Mouse (Mus musculus): Measurements from ENCODE around the gene Cdkal1. TPM values are rescaled to one million over a fixed set of nuclear protein-coding genes. Genes with fewer than 3 reads are reported as not detected.

Cdkal1 gene
- polyA plus RNA-seq, 1 experiment from 2014 or later = 14.7 TPM

DNA sequence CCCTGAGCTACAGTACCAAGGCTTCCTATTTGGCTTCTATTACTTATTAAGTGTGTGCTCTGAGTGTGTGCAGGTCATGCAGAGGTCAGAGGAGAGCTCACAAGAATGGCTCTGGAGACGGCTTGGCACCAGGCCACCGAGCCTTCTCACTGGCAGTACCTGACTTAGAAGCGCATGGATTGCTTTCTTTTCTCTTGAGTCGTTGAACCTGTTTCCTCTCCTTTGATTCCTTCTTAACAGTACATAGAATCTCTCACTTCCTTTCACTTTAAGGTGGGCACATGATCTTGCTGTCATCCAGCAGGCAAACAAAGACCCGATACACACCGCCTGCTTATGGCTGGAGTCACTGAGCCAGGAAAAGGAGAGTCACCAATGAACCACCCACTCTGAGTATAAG, 74.8 kb downstream of the Cdkal1 start:
- 41% methylated on average over 6 of the region's 6 CpGs for WGBS
- Histone ChIP-seq H3K27me3 (ENCODE audit: control insufficient read depth, insufficient read depth, low read length) (no peaks in the 10 kb centered on the region), H3K27ac (replicated peaks) (peak overlapping the region; percentile 53), H3K4me2 (replicated peaks; ENCODE audit: low read depth) (no peak overlapping the region), H3K9me3 (ENCODE audit: control insufficient read depth, low read length) (no peaks in the 10 kb centered on the region), H3K36me3 (ENCODE audit: control insufficient read depth, insufficient read depth, low read length) (no peaks in the 10 kb centered on the region), H3K4me3 (ENCODE audit: low read depth, low read length) (no peak overlapping the region), H3K4me1 (replicated peaks; ENCODE audit: control insufficient read depth, insufficient read depth) (peaks cover 5% of the 10 kb centered on the region), H3K9ac (ENCODE audit: low read length) (no peak overlapping the region)
- ATAC-seq (ENCODE audit: low FRiP score, low TSS enrichment) = peak; percentile 92
- TF ChIP-seq CTCF (IDR thresholded peaks at IDR 0.05; ENCODE audit: low read depth) (no peak), EP300 (optimal IDR thresholded peaks at IDR 0.05) (no peak)
- DNase-seq (ENCODE audit: low spot score) = peak; percentile 90

DNA sequence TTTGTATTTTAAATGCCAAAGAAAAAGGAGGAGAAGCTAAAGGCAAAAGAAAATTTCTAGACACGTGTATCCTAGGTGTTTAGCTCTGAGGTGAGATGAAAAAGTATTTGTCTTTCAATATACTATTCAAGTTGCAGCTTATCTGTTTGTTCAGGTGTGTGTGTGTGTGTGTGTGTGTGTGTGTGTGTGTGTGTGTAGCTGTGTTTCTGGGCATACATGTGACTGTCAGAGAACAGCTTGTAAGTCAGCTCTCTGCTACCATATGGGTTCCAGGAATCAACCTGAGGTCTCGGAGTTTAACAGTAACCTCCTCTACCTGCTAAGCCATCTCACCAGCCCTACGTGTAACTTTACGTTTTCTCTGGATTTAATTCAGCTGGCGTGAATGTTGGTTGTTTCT, 76.0 kb downstream of the Cdkal1 start:
- H3K36me3 ChIP-seq (ENCODE audit: control insufficient read depth, insufficient read depth, low read length) = no peaks in the 10 kb centered on the region
- no peak overlapping the region for H3K4me2 ChIP-seq (replicated peaks; ENCODE audit: low read depth)
- WGBS = 56% methylated on average over 5 of the region's 5 CpGs
- no peak overlapping the region for H3K9ac ChIP-seq (ENCODE audit: low read length)
- H3K4me1 ChIP-seq (replicated peaks; ENCODE audit: control insufficient read depth, insufficient read depth) = peaks cover 5% of the 10 kb centered on the region
- H3K4me3 ChIP-seq (ENCODE audit: low read depth, low read length) = no peak overlapping the region
- no peaks in the 10 kb centered on the region for H3K27me3 ChIP-seq (ENCODE audit: control insufficient read depth, insufficient read depth, low read length)
- TF ChIP-seq CTCF (IDR thresholded peaks at IDR 0.05; ENCODE audit: low read depth) (no peak), EP300 (optimal IDR thresholded peaks at IDR 0.05) (no peak)
- H3K9me3 ChIP-seq (ENCODE audit: control insufficient read depth, low read length) = no peaks in the 10 kb centered on the region
- no peak overlapping the region; the same call in 1 of the 2 replicates for H3K27ac ChIP-seq (replicated peaks)
- ATAC-seq (ENCODE audit: low FRiP score, low TSS enrichment) = peak; percentile 62; the same call in 1 of the 2 replicates
- DNase-seq (ENCODE audit: low spot score) = peak; percentile 73

DNA sequence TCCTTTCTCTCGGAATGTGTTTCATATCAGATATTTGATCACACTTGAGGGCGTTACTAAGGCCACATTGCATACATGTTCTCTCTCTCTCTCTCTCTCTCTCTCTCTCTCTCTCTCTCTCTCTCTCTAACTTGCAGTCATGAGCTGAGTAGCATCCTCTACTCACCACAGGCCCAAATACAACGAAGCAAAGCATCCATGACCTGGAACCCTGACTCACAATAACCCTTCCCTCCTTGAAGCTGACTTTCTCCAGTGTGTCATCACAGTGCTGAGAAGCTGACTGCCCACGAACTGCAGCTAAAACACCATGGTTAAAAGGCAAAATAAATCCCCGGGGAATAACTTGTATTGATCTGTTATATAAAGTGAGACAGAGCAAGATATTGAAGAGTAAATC, 76.4 kb downstream of the Cdkal1 start:
- DNase-seq (ENCODE audit: low spot score) (no peak), ATAC-seq (ENCODE audit: low FRiP score, low TSS enrichment) (no peak)
- H3K27ac ChIP-seq (replicated peaks) = no peak overlapping the region
- H3K4me3 ChIP-seq (ENCODE audit: low read depth, low read length) = no peak overlapping the region
- no peaks in the 10 kb centered on the region for H3K36me3 ChIP-seq (ENCODE audit: control insufficient read depth, insufficient read depth, low read length)
- no peak overlapping the region for H3K4me2 ChIP-seq (replicated peaks; ENCODE audit: low read depth)
- no peaks in the 10 kb centered on the region for H3K9me3 ChIP-seq (ENCODE audit: control insufficient read depth, low read length)
- H3K9ac ChIP-seq (ENCODE audit: low read length) = no peak overlapping the region
- peaks cover 5% of the 10 kb centered on the region for H3K4me1 ChIP-seq (replicated peaks; ENCODE audit: control insufficient read depth, insufficient read depth)
- no peak for TF ChIP-seq EP300 (optimal IDR thresholded peaks at IDR 0.05)
- no peak for TF ChIP-seq CTCF (IDR thresholded peaks at IDR 0.05; ENCODE audit: low read depth)
- 49% methylated on average over 5 of the region's 5 CpGs for WGBS
- H3K27me3 ChIP-seq (ENCODE audit: control insufficient read depth, insufficient read depth, low read length) = no peaks in the 10 kb centered on the region

DNA sequence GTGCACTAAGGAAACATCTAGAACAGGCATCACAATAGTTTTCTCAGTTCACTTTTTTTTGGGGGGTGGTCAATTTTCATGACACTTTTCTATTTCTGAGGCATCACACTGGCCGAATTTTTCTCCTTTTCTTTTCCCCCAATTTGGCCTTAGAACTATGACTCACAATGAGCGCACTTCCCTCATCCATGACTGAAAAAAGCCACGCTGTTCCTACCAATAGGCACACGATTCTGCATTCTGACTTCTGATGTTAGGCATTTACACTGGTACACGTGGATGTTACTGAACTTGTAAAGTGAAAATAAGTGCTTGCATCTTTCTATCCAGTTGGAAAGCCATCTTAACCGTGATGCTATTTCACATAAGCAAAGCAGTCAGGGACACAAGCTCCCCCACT, 77.3 kb downstream of the Cdkal1 start:
- Histone ChIP-seq H3K36me3 (ENCODE audit: control insufficient read depth, insufficient read depth, low read length) (no peaks in the 10 kb centered on the region), H3K4me1 (replicated peaks; ENCODE audit: control insufficient read depth, insufficient read depth) (peaks cover 5% of the 10 kb centered on the region), H3K9ac (ENCODE audit: low read length) (no peak overlapping the region), H3K9me3 (ENCODE audit: control insufficient read depth, low read length) (no peaks in the 10 kb centered on the region), H3K4me3 (ENCODE audit: low read depth, low read length) (no peak overlapping the region), H3K27me3 (ENCODE audit: control insufficient read depth, insufficient read depth, low read length) (no peaks in the 10 kb centered on the region), H3K27ac (replicated peaks) (no peak overlapping the region), H3K4me2 (replicated peaks; ENCODE audit: low read depth) (no peak overlapping the region)
- WGBS = 87% methylated on average over 6 of the region's 6 CpGs
- DNase-seq (ENCODE audit: low spot score) (no peak), ATAC-seq (ENCODE audit: low FRiP score, low TSS enrichment) (no peak)
- TF ChIP-seq EP300 (optimal IDR thresholded peaks at IDR 0.05) (no peak), CTCF (IDR thresholded peaks at IDR 0.05; ENCODE audit: low read depth) (no peak)

DNA sequence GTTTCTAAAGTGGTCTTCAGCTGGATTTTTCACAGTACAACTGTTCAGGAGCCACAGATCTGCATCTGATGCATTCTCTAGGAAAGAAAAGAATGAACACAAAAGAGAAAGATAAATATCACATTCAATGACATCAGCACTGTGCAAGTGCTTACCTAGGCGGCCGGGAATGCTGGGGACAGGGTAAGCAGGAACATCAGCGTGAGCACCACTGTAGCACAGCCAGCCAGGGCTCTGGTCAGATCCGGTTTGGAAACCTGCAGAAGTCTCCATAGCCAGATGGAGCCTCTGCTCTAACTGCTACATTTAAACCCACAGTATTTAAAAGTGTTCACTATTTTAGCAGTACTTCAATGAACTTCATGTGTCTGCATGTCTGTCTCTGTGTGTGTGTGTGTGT, 78.2 kb downstream of the Cdkal1 start:
- H3K36me3 ChIP-seq (ENCODE audit: control insufficient read depth, insufficient read depth, low read length) = no peaks in the 10 kb centered on the region
- no peak overlapping the region for H3K9ac ChIP-seq (ENCODE audit: low read length)
- H3K27ac ChIP-seq (replicated peaks) = no peak overlapping the region
- no peaks in the 10 kb centered on the region for H3K9me3 ChIP-seq (ENCODE audit: control insufficient read depth, low read length)
- H3K4me3 ChIP-seq (ENCODE audit: low read depth, low read length) = no peak overlapping the region
- 51% methylated on average over 4 of the region's 4 CpGs for WGBS
- ATAC-seq (ENCODE audit: low FRiP score, low TSS enrichment) (no peak), DNase-seq (ENCODE audit: low spot score) (no peak)
- no peak for TF ChIP-seq EP300 (optimal IDR thresholded peaks at IDR 0.05)
- no peak for TF ChIP-seq CTCF (IDR thresholded peaks at IDR 0.05; ENCODE audit: low read depth)
- no peaks in the 10 kb centered on the region for H3K27me3 ChIP-seq (ENCODE audit: control insufficient read depth, insufficient read depth, low read length)
- no peak overlapping the region for H3K4me2 ChIP-seq (replicated peaks; ENCODE audit: low read depth)
- H3K4me1 ChIP-seq (replicated peaks; ENCODE audit: control insufficient read depth, insufficient read depth) = peaks cover 5% of the 10 kb centered on the region

DNA sequence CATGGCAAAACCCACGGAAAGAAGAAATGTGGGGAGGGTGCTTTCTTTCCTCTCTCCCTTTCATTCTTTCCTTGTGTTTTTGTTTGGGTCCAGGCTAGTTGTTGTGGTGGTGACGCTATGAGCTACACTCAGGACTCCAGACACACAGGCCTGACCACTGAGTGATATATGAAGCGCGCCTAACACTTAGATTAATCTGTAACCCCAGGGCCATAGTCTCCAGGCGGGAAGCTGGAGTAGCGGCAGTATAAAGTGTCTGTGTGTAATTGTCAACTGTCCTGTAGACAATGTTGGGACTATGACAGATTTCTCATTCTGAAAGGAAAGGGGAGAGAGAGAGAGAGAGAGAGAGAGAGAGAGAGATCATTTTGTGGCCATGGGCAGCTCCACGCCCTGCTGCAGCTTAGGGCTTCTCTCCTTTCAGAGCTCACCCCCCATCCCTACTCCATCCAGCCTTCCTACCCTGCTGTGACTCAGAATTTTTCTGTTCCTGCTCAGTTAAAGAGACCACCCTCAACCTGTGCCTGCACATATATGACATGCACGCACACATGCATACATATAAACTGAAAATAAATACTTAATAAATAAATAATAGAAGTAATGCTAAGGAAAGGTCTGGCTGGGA, 79.8 kb downstream of the Cdkal1 start:
- H3K4me3 ChIP-seq (ENCODE audit: low read depth, low read length) = no peak overlapping the region
- no peaks in the 10 kb centered on the region for H3K36me3 ChIP-seq (ENCODE audit: control insufficient read depth, insufficient read depth, low read length)
- H3K9ac ChIP-seq (ENCODE audit: low read length) = no peak overlapping the region
- no peaks in the 10 kb centered on the region; the same call in 1 of the 2 replicates for H3K4me1 ChIP-seq (replicated peaks; ENCODE audit: control insufficient read depth, insufficient read depth)
- no peaks in the 10 kb centered on the region for H3K9me3 ChIP-seq (ENCODE audit: control insufficient read depth, low read length)
- no peaks in the 10 kb centered on the region for H3K27me3 ChIP-seq (ENCODE audit: control insufficient read depth, insufficient read depth, low read length)
- WGBS = 84% methylated on average over 8 of the region's 8 CpGs
- H3K4me2 ChIP-seq (replicated peaks; ENCODE audit: low read depth) = no peak overlapping the region
- no peak for DNase-seq (ENCODE audit: low spot score)
- TF ChIP-seq EP300 (optimal IDR thresholded peaks at IDR 0.05) (no peak), CTCF (IDR thresholded peaks at IDR 0.05; ENCODE audit: low read depth) (no peak)
- ATAC-seq (ENCODE audit: low FRiP score, low TSS enrichment) = no peak
- no peak overlapping the region for H3K27ac ChIP-seq (replicated peaks)
